11 mouse cellular contexts compared by ENCODE assay signal in the genomic region with DNA sequence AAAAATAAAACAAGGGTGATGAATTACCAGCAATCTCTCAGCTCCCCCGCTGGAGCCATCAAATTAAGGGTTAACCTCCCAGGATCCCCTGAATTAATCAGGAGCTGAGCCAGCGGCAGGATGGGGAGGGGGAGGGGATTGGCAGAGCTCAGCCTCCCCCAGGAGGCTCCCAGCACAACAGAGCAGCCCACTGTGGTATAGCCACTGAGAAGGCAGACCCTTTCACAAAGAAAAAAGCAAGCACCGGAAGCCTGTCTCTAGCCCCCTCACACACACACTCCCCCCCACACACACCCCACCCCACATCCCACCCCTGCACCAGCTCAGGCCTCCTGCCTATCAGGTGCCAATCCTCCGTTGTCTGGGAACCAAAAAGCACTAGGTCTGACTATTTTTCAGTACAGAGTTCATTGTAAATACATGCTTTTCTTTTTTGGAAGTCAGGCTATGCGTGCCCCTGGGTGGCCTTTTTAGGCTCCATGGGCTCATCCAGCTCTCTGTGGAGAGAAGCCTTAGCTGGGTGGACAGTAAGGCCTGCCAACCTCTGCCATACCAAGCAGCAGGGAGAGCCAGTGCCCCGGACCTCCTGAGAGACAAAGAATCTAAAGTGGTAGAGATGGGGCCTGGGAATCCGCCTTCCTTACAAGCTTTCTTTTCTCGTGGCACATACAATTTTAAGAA.
DNase-seq lines count a peak whose midpoint lies in the region; ATAC-seq lines count a peak whose summit lies in the region.
"Had no signal": no experiment of that assay in that cellular context is flagged by ENCODE, and none has a peak within 500 bp of the region (broad histone marks: within the 10 kb centered on the region; RNA-seq: fewer than 3 reads in every experiment).

No protein-coding gene starts in this region.

- H3K4me3 ChIP-seq in forebrain, embryonic 13.5 days: no peak overlapping the region
- no peak overlapping the region for H3K4me3 ChIP-seq in limb, embryonic 13.5 days
- H3K4me3 ChIP-seq in liver, embryonic 11.5 days (ENCODE audit: low read depth, low read length): no peak overlapping the region

- H3K9ac ChIP-seq in forebrain, embryonic 13.5 days: peak overlapping the region; percentile 46; the same call in 1 of the 2 replicates
- H3K9ac ChIP-seq in limb, embryonic 13.5 days: no peak overlapping the region
- no peak overlapping the region for H3K9ac ChIP-seq in liver, embryonic 11.5 days (ENCODE audit: low read depth, low read length)

- peak; percentile 97 for ATAC-seq in forebrain, embryonic 13.5 days
- peak; percentile 36; the same call in 1 of the 2 replicates for ATAC-seq in limb, embryonic 13.5 days (ENCODE audit: low FRiP score, low read depth)
- ATAC-seq in liver, embryonic 11.5 days (replicated peaks; ENCODE audit: low FRiP score): no peak
- ATAC-seq: Patski had no signal

- peak; percentile 47 for DNase-seq in right cerebral cortex, postnatal 4 days
- DNase-seq in right cerebral cortex, adult 2 months (ENCODE audit: low spot score in 2 of 2): no peak
- no peak for DNase-seq in gastrocnemius, adult 18-20 months (ENCODE audit: low spot score)
- no peak for DNase-seq in lung, adult 18-20 months
- DNase-seq in liver, embryonic 11.5 days (ENCODE audit: low spot score): no peak
- DNase-seq: gastrocnemius, postnatal 25 days; thymus, postnatal 36 days had no signal

- WGBS in forebrain, embryonic 13.5 days: 5% methylated on average over 8 of the region's 8 CpGs
- WGBS in limb, embryonic 13.5 days: 33% methylated on average over 8 of the region's 8 CpGs
- WGBS in liver, embryonic 11.5 days: 31% methylated on average over 8 of the region's 8 CpGs

- H3K4me2 ChIP-seq in forebrain, embryonic 13.5 days: peak overlapping the region; percentile 36
- no peak overlapping the region for H3K4me2 ChIP-seq in limb, embryonic 13.5 days (replicated peaks)
- no peak overlapping the region for H3K4me2 ChIP-seq in liver, embryonic 11.5 days

- H3K4me1 ChIP-seq in forebrain, embryonic 13.5 days: peaks cover 41% of the 10 kb centered on the region
- H3K4me1 ChIP-seq in limb, embryonic 13.5 days: peaks cover 21% of the 10 kb centered on the region
- peaks cover 8% of the 10 kb centered on the region for H3K4me1 ChIP-seq in liver, embryonic 11.5 days (replicated peaks; ENCODE audit: control insufficient read depth, insufficient read depth, low read length)

- no peaks in the 10 kb centered on the region for H3K36me3 ChIP-seq in forebrain, embryonic 13.5 days (ENCODE audit: poor library complexity, severe bottlenecking)
- no peaks in the 10 kb centered on the region for H3K36me3 ChIP-seq in limb, embryonic 13.5 days
- H3K36me3 ChIP-seq in liver, embryonic 11.5 days (ENCODE audit: control insufficient read depth, insufficient read depth, low read length): no peaks in the 10 kb centered on the region

- no peaks in the 10 kb centered on the region for H3K27me3 ChIP-seq in forebrain, embryonic 13.5 days
- H3K27me3 ChIP-seq in limb, embryonic 13.5 days: no peaks in the 10 kb centered on the region
- H3K27me3 ChIP-seq in liver, embryonic 11.5 days (replicated peaks; ENCODE audit: control insufficient read depth, insufficient read depth, low read length): no peaks in the 10 kb centered on the region
- H3K27me3 ChIP-seq: Patski had no signal

- peak overlapping the region; percentile 84 for H3K27ac ChIP-seq in forebrain, embryonic 13.5 days
- H3K27ac ChIP-seq in limb, embryonic 13.5 days: no peak overlapping the region
- no peak overlapping the region for H3K27ac ChIP-seq in liver, embryonic 11.5 days (ENCODE audit: low read depth, low read length)
- H3K27ac ChIP-seq: kidney, postnatal 0 days had no signal

- no peaks in the 10 kb centered on the region for H3K9me3 ChIP-seq in forebrain, embryonic 13.5 days (replicated peaks)
- no peaks in the 10 kb centered on the region for H3K9me3 ChIP-seq in limb, embryonic 13.5 days
- no peaks in the 10 kb centered on the region for H3K9me3 ChIP-seq in liver, embryonic 11.5 days (ENCODE audit: control insufficient read depth, low read length)
